ENCODE assay signal across 8 mouse cellular contexts in genomic region chr14:91889141-91889631, GRCm38 (mm10).
DNase-seq lines count a peak whose midpoint lies in the region.
"Had no signal": no experiment of that assay in that cellular context is flagged by ENCODE, and none has a peak within 500 bp of the region (broad histone marks: within the 10 kb centered on the region; RNA-seq: fewer than 3 reads in every experiment).

No protein-coding gene starts in this region.

- intact Hi-C loops in left cerebral cortex, postnatal 36 days (cut with DNase I) = no loop called here

- peak; percentile 9 to 38 for DNase-seq in layer of hippocampus, adult 18-20 months (ENCODE audit: low spot score in 2 of 2)
- no peak for DNase-seq in layer of hippocampus, adult 11-12 months (ENCODE audit: low spot score)
- DNase-seq in adrenal gland, postnatal 25 days = peak; percentile 1
- peak; percentile 10 to 13 for DNase-seq in frontal cortex, postnatal 14 days (ENCODE audit: low spot score in 2 of 2)
- peak; percentile 30 to 45 for DNase-seq in left cerebral cortex, postnatal 36 days (ENCODE audit: low spot score in 2 of 2)
- DNase-seq in lung, postnatal 10 days = no peak
- DNase-seq in T-cell, adult 2 months (ENCODE audit: low spot score) = no peak
- DNase-seq: lung, embryonic 14.5 days had no signal

Comparison
In these comparisons a context has a peak if more than half of its experiments do, and no peak if none do; other contexts are left out.
1. DNase-seq: peak in layer of hippocampus, adult 18-20 months (2 of 2), adrenal gland, postnatal 25 days (single experiment), frontal cortex, postnatal 14 days (2 of 2) and left cerebral cortex, postnatal 36 days (2 of 2); none in layer of hippocampus, adult 11-12 months (single experiment), lung, postnatal 10 days (single experiment) and T-cell, adult 2 months (single experiment).